Mouse (Mus musculus): ENCODE measurements at regions not wholly inside any gene's neighbourhood (a gene's known extent, or its start where the extent isn't known, plus 50 kb on each side); places are given as distances from the start of the nearest gene placed in this dataset.

DNA sequence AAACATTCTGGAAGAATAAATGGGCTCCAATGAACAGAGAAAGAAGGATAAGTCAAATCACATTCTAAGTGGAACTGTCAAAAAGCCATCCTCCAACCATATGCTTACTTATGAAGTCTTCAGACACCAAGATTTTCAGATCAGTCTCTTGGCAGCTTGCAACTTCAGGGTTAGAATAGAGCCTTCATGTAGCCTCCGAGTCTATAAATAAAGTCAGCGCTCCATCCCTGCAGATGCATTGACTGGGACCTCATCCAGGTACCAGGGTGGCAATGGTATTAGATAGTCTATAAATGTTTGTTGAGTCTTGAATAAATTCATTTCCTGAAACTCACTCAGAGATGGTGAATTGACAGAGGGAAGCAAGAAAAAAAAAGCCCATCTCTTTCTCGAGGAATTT is 107.2 kb upstream of the Eepd1 start:
- peak; percentile 34 to 47 for DNase-seq (ENCODE audit: extremely low spot score in 1 of 2, low spot score in 1 of 2)

DNA sequence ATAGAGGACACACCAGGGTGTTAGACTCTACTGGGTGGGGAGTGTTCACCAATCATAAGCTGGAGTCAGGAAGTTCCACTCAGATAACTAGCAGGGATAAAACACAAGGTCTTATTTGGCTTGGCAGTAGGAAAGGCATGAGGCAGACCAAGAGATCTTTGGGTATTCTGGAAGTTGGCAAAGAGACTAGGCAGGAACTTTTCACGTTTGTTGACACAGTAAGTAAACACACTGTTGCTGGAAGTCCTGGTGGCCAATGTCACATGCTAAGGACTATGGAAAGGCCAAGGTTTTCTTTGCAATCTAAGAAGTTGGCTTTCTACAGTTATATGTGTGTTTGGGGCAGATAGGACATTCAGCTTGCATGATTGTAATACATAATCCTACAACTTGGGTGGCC is 105.1 kb upstream of the Eepd1 start:
- no peak for DNase-seq (ENCODE audit: extremely low spot score in 1 of 2, low spot score in 1 of 2)

- peak in 1 of 2 experiments; percentile 26 for DNase-seq (ENCODE audit: extremely low spot score in 1 of 2, low spot score in 1 of 2)
Observed at GRCm38 (mm10) chr9:25377771-25378747, 103.3 kb upstream of the Eepd1 start.

DNA sequence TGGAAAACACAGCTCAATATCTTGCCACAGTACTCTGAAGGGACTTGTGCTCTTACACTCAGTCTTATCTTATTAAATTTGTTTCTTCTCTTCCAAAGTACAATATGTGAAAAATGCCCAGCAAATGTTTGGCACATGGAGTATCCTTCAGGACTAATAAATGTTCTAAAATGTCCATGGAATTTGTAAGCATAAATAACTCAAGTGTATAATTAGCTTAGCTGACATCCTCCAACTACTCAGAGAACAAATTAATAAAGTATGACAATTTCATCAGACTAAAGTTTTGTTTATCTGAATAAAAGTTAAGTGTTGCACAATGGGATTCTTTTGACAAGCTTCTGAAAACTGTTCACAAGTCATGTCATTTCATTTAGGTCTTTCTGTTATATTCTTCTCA is 96.0 kb upstream of the Eepd1 start:
- no peak for DNase-seq (ENCODE audit: extremely low spot score in 1 of 2, low spot score in 1 of 2)

GRCm38 (mm10) chr9:25387876-25388650 is 93.3 kb upstream of the Eepd1 start:
- no peak for DNase-seq (ENCODE audit: extremely low spot score in 1 of 2, low spot score in 1 of 2)

DNA sequence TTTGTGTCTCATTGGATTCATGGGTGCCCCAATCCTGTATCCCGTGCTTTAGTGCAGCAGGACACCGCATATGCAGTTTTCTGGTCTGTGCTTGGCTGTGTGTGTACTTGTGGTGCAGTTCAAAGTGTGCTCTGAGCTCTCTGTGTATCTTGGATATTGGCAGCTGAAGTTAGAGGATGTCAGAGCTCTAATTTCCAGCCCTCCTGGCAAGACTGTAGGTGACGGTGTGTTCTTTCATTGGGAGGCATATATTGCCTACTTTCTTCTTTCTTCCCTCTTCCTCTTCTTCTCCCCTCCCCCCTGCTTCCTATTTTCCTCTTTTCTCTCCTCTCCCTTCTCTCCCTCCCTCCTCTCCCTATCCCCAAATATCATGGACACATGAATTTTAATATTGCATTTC is 92.0 kb upstream of the Eepd1 start:
- no peak for DNase-seq (ENCODE audit: extremely low spot score in 1 of 2, low spot score in 1 of 2)

GRCm38 (mm10) chr9:25400647-25401335 is 80.6 kb upstream of the Eepd1 start:
- DNase-seq (ENCODE audit: extremely low spot score in 1 of 2, low spot score in 1 of 2): peak in 1 of 2 experiments; percentile 57

GRCm38 (mm10) chr9:25405848-25406247 is 75.5 kb upstream of the Eepd1 start:
- DNase-seq (ENCODE audit: extremely low spot score in 1 of 2, low spot score in 1 of 2): no peak

- DNase-seq (ENCODE audit: extremely low spot score in 1 of 2, low spot score in 1 of 2): peak; percentile 78 to 82
Observed at GRCm38 (mm10) chr9:25408518-25408917, 72.8 kb upstream of the Eepd1 start.

DNA sequence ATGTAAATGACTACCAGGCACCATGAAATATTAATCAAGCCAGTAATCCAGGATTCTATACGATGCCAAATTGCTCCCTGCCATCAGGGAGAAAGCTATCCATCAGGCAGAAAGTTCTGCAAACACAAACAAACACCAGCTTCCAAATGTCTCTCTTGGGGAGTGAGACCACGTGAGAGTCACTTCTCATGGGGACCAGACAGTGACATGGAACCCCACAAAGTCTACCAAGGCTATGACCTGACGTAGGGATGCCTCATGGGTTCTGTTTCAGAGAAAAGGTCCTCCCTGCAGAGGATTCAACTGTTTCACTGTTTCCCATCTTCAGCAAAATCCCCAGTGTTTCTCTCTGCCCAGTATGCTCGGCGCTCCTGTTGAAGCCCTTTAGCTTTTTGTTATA is 71.6 kb upstream of the Eepd1 start:
- no peak for DNase-seq (ENCODE audit: extremely low spot score in 1 of 2, low spot score in 1 of 2)

GRCm38 (mm10) chr9:25413873-25414272 is 67.5 kb upstream of the Eepd1 start:
- no peak for DNase-seq (ENCODE audit: extremely low spot score in 1 of 2, low spot score in 1 of 2)

DNA sequence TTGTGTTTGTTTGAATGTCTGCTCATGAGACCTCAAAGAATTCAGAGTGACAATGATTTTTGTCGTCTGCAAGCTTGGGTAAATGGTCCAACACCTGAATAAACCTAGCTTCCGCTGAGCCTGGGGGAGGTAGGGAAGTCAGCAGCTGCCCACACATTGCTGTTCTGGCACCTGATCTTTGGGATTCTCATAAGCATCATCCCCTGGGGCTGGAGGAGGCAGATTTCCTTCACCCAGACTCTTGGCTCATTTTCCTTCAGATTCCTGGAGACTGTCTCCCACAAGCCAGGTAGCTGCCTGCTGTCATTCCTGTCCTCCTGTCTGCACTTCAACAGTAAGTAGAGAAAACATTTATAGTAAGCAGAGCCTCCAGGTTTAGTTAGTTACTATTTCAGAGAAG is 67.0 kb upstream of the Eepd1 start:
- peak in 1 of 2 experiments; percentile 22 for DNase-seq (ENCODE audit: extremely low spot score in 1 of 2, low spot score in 1 of 2)

DNA sequence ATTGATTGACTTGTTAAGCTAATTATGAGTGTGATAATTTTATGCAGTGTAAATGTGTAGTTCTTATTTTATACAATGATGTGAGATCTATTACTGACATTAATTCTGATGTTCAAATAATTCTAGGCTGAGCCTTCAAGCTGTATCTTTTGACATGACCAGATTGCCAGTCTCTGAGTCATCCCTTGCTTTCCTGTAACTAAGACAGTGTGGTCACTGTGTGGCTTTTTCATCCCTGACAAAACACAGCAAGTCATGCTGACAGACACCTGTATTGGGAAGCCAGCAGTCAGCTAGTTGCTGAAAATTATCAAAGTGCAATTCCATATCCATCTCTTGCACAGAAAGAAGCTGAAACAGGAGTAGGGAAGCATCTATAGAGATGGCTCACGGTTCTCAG is 54.4 kb upstream of the Eepd1 start:
- no peak for DNase-seq (ENCODE audit: extremely low spot score in 1 of 2, low spot score in 1 of 2)

DNA sequence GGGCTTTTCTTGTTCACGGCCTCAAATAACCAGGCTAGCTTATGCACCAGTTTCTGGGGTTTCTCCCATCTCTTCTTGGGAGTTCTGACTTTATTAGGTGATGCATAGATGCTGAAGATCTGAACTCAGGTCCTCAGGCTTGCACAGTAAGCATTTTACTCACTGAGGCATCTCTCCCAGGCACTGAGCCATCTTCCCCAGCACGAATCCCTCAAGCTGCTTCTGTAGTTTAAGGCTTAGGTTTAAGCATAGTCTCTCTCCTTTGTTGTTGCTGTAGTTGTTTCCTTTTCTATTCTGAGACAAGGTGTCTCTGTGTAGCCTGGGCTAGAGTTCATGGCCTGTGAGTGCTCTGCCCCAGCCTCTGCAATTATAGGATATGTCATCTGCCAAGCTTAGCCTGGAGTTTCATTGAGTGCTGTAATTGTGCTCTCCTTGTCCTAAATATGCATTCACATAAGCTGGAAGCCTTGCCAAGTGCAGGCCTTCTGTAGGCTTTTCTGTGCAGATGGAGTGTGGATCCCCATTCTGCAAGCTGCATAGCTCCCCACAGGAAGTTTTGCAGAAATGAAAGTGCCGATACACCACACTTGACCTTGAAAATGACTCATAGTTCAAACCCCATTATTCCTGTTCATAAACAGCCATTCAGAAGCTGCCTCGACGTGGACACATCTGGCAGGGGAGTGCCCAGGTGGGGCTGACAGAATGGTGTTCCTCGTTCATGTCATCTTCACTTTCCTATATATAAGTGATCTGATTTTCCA is 51.7 kb upstream of the Eepd1 start:
- peak; percentile 19 to 65 for DNase-seq (ENCODE audit: extremely low spot score in 1 of 2, low spot score in 1 of 2)

Measured in frontal cortex, adult 2 months (tissue).